Mouse (Mus musculus) urinary bladder, postnatal 4 days (tissue): ENCODE results near the gene Acp7.

Source experiments
- DNase-seq, 2 experiments: peaks; one replicate each; pipeline ENCODE4 v3.0.0; 2021 to 2022; ENCODE audit warnings: low spot score in 2 of 2

Gene Acp7

DNA sequence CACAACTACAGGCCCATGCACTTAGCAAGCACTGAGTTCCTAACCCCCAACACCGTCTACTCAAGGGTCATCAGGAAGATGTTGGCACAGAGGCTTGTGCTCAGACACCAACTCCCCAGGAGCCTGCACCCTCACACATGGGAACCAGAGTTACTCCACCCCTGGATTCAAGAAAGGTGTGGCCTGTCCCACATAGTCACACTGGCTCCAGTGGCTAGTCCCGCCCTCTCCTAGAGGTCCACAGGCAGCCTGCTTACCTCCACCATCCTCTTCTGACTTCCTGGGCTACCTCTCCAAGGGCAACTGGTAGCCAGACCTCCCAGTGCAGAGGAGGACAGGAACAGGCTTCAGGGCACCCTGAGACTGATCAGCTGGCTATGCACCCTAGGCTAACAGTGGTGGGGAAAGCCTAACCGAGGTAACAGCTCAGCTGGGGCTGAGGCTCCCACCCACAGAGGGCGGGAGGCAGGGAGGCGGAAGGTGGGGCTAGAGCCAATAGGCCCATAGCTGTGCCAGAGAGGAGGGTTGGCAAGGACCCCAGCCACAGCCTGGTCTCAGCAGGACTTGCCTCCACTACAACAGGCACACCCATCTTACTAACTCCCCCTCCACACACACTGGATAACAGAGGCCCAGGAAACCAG, 54.7 kb downstream of the Acp7 start:
- DNase-seq: peak; percentile 82 to 85

DNA sequence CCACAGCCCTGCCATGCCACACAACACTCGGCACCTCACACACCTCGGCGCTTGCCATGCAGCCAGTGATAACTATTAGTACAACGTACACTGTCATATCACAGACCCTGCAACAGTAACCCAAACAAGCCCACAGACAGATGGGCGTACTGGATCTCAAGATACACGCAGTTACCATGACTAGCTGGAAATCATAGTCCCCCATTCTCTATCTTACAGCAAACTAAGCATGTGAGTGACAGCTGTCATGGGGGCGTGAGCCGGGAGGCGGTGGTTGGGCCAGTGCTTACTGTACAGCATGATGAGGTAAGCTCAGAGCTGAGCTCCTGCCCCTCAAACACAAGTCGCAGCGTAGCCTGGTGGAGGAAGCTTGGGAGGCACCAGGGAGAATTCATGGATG, 55.5 kb downstream of the Acp7 start:
- no peak for DNase-seq

DNA sequence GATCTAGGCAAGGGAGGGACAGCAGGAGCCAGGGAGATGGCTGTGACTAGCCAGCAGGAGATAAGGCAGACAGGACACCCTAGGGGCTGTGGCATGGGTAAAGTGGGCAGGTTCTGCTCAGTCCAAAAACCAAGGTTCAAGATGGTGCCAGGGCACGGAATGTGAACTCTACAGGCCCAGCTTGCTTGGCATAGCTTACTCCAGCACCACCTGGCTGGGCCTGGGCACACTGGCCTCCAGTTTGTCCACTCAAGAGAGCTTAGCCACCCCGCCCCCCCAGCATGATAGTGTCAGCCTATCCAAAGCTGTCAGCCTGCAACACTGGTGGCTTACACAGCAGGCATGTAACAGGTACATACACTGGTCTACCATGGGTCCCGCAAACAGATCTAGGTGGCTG, 57.9 kb downstream of the Acp7 start:
- DNase-seq: no peak

DNA sequence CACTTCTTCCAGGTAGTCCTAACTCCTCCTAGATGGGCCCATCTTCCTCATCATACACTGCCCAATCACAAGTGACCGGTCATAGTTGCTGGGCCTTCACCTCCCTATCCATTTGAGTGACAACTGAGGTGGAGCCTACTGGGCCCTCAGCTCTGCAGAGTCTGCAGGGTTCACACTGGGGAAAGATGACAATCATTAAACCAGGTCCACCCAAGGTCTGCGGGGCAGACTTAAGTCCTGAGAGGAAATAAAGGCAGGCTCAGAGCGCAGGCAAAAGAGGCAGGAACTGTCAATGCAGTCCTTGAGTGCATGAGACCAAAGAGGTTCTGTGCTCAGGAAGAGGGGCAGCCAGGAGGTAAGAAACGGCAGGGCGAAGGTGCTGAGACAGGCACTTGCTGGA, 58.4 kb downstream of the Acp7 start:
- no peak for DNase-seq

DNA sequence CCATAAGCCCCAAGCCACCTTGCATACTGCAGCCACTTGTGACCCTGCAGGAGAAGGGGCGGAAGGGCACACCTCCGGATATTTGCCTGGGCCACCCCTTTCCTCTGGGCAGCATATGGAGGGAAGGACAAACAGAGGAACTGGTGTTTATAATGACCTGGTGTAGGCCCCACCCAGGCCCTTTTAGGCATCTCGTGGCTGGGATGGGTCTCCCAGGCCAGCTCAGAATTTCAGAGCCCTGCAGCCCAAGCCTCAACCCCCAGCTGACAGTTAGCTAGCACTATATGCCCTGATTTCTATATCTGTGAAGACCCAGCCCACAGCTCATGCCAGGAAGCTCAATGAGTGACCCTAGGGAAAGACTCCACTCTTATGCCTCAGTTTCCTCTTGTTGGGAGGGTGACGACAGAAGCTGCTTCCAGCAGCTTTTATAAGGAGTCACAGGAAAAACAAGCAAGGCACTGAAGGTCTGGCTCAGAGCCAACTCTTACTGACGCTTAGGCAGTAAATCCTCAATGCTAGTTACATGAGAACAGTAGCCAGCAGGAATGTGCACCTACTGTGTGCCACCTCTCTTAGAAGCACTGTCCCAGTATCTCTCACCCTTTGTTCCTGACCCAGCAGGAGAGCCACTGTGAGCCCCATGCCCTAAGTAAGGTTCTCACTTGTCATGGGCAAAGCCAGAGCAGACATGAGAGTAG, 60.0 kb downstream of the Acp7 start:
- no peak for DNase-seq

DNA sequence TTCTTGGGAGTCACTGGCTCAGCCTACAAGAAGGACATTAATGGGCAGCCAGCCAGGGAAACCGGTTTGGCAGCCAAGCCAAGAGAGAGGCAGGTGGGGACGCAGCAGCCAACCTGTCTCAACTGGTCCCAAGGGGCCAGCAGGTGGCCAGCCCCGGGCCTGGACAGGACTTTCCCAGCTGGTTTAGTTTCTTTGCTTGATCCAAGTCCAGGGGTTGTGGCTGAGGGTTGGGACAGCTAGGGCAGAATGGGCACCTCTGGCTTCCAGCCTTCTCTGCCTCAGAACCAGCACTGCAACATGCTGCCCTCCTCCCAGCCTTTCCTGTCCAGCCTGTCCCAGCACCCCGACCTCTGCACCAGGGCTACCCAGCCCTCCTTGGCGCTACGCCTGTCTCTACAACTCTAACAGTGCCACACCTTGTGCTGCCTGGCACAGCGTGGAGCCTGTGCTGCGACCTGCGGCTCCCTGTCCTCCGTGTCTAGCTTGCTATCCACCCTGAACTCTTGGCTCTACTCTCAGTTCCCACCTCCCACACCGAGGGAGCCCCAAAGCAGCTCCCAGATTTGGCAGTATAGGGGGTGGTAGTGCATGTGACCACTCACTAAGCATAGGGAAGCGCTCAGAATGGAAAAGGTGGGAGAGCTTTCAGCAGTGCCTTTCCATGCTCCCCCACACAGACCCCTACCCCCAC, 60.7 kb downstream of the Acp7 start:
- DNase-seq: peak; percentile 81 to 87

DNA sequence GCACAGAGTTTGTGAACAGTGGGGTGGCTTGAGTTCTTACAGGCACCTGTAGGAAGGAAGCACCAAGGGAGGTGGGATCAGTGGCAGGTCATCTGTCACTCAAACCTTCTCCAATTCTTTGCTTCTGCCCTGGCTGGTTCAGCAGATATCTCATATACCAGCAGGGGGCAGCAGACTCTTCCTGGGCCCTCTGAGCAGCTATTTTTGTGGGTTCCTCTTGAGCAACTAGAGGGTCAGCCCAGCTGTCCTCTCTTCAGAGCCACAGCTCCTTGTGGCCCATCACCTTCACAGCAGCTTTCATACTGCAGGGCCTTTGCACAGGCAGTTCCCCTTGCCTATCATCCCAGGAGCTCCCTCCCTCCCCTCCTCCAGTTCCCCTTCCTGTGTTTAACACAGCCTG, 62.9 kb downstream of the Acp7 start:
- DNase-seq: peak in 1 of 2 experiments; percentile 43

DNA sequence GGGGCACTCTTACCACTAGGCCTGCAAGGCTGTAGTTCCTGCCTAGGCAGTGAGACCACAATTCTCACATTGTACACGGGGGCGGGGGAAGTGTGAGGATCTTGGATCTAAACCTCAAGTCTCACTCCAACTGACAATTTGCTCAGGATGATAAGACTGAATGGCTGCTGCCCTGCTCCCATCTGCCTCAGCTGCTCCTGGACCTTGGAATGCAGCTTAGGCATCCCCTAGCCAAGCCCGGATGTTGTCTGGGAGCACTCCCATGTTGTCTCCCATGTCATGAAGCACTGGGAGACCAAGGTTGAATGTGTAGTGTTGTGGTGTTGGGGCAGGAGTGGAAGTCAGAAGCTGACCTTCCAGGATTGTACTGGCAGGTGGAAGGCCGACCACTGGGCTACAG, 63.6 kb downstream of the Acp7 start:
- DNase-seq: no peak

DNA sequence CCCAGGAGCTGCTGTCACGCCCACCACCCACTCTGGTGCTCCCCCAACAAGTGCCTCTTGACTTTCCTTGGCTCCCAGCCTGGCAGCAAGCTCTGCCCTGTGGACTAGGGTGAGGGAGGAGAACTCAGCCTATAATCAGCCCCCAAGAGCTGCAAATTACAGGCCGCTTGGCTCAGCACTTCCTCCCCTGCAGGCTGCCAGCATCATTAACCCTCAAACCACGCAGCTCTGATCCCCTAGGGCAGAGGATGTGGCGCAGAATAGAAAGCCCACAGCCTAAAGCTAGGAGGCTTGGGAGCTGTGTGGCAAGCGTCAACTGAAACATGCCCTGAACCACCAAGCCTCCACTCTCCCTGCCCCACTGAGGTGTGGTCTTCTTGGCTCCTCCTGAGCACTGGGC, 65.7 kb downstream of the Acp7 start:
- no peak for DNase-seq

DNA sequence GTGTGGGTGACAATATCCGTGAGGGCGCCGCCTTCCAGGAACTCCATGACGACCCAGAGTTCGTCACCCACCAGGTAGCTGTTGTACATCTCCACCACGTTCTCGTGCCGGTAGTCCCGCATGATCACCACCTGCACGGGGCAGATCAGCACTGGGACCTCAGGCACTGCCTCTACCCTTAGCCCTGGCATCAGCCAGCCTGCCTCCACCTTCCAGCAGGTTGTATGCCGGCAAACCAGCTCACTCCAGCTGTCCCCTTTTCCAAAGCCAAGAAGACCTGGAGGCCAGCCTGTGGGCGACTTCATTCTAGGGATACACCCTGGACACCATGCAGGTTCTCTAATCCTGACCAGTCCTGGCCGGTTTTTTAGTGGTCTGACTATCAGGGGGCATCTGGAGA, 68.2 kb downstream of the Acp7 start:
- DNase-seq: no peak

DNA sequence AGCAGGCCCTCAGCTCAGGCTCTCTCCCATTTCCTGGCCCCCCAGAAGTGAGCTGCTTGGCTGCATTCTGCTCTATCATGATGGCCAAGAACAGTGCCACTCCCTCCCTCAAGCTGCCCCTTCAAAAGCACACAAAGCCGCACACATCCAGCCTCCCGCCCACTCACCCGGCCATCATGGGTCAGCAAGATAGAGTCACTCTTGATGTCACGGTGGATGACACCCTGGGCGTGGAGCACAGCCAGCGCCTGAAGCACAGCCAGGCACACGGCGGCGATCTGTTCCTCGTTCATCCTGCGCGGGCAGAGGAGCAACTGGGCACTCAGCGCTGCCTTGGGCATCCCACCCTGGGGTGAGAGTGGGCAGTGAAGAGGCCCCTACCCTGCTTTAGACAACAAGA, 68.8 kb downstream of the Acp7 start:
- no peak for DNase-seq

DNA sequence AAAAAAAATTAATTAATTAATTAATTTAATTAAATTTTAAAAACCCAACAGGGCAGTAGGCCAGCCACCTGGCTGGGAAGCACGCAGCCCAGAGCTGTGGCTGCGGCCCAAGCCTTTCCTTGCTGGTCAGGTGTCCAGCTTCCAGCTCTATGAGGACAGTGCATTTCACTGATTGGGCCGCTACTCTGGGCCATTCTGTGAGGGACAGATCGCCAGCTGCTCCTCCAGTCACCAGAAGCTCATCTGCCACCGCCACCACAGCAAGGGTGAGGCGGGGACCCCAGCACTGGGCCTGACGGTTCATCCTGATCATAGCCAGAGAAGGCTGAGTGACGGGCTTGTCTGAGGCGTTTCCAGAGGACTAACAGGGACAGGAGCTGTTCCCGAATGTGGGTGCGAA, 69.2 kb downstream of the Acp7 start:
- DNase-seq: no peak

DNA sequence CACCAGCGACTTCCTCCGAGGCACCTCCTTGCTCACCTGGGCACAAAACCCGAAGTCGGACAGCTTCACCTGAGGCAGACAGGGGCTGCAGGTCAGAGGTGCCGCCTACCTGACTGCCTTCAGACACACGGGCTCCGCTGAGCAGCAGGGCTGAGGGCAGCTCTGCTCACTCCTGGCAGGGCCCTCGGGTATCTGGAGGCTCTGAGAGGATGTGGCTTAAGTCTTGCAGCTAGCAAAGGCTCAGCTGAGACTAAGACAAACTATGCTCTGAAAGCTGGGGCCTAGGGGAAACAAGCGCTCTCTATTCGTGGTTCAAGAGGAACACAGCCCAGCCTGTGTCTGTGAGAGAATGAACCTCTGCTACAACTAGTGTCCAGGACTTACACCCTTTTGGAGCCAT, 70.3 kb downstream of the Acp7 start:
- DNase-seq: no peak

DNA sequence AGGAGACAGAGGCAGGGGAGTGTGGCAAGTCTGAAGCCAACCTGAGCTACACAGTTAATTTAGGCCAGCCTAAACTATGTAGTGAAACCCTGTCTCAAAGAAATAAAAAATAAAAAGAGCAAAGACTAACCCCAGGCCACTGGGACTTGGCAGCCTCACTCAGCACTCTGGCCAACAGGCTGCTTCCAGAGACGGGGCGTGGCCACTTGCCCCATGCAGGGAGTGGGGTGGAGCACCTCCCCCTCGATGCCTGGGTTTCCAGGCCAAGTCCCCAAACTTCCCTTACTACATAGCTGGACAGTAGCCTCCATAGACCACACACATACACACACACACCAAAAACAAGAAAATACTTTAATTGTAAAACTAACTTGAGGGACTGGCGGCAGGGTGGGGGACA, 72.6 kb downstream of the Acp7 start:
- peak in 1 of 2 experiments; percentile 49 for DNase-seq

DNA sequence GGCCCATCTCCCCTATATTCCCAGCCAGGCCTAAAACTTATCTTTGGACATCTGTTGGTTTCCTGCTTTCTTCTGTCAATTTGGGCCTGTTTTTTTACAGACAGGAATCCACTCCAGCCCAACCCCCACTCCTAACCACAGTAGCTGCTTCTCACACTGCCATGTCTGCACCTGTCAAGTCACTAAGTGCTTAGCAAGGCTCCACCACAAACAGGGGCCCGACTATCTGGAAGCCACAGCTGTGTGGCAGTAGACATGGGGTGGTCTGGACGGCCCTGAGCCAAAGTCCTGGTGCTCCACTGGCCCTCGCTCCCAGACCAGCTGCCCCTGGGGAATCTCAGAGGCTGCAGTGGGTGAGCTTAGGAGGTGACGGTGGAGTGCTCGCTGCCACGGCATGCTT, 73.4 kb downstream of the Acp7 start:
- DNase-seq: no peak
